Mouse (Mus musculus): ENCODE results near the gene Snu13.

DNA sequence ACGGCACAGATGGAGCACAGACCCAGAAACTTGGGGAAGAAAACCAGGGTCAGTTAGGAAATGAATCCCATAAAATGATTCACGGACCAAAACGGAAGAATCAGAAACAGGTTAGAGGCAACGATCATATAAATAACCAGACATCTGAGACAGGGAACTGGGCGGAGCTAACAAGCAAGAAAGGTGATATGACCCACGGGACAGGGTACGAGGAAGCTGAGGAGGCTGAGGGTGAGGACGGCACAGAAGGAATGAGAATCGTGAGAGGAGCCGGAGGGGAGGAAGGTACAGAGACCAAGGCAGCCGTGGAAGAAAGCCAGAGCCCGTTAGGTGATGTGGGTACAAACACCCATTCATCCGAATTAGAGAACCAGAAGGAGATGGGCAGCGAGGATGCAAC lies 16.5 kb upstream of the Snu13 start:
- TF ChIP-seq CTCF (IDR thresholded peaks at IDR 0.05; ENCODE audit: borderline replicate concordance, control insufficient read depth, extremely low read depth, insufficient read depth, low read length, poor library complexity): no peak
- no peak for TF ChIP-seq POLR2A (IDR thresholded peaks at IDR 0.05; ENCODE audit: control insufficient read depth, extremely low read depth, insufficient read depth, low read length, poor library complexity)
